Mouse (Mus musculus) erythroblast, embryonic 14.5 days (primary cell): ENCODE measurements around the gene Xiap.

Experiments
- GATA1 ChIP-seq: IDR thresholded peaks from 2 replicates; pipeline ENCODE4 v1.6.1; 2012; ENCODE audit warnings: low read length, inconsistent platforms, mixed read lengths
- TAL1 ChIP-seq: IDR thresholded peaks from 3 replicates; pipeline ENCODE4 v1.6.1; 2012; ENCODE audit warnings: low read length, inconsistent platforms, mixed read lengths

- TF ChIP-seq TAL1 (no peak), GATA1 (no peak)
Measured at GRCm38 (mm10) chrX:42068201-42068874, 8.9 kb downstream of the Xiap start.
